Mouse (Mus musculus) lung, adult 2 months (tissue): ENCODE data around the gene Sod1. TPM values are rescaled to one million over a fixed set of nuclear protein-coding genes. Genes with fewer than 3 reads are reported as not detected.

ENCODE experiments used
- DNase-seq: peaks from one replicate; pipeline ENCODE4 v3.0.0; 2022
- H3K4me1 ChIP-seq: fragments of 200-500 bp; 2 replicates; pipeline ENCODE4 v1.6.1; 2011; ENCODE audit warnings: low read length; ENCODE audit not compliant: control insufficient read depth, insufficient read depth
- H3K4me3 ChIP-seq: fragments of 200-500 bp; replicated peaks from 2 replicates; pipeline ENCODE3; 2011; ENCODE audit warnings: low read depth, mild to moderate bottlenecking, control low read depth, low read length; ENCODE audit errors: extremely low read depth
- CTCF ChIP-seq: fragments of 200-500 bp; IDR thresholded peaks from 2 replicates; pipeline ENCODE4 v1.5.1; 2011; ENCODE audit warnings: mild to moderate bottlenecking, low read length, control low read depth; ENCODE audit not compliant: insufficient read depth
- POLR2A ChIP-seq: fragments of 200-500 bp; IDR thresholded peaks from 2 replicates; pipeline ENCODE4 v1.6.1; 2011; ENCODE audit warnings: low read depth, mild to moderate bottlenecking, control low read depth, low read length, borderline replicate concordance; ENCODE audit errors: extremely low read depth
- WGBS: fragments of 180-500 bp; shearing (Covaris S2); methylation state at CpG from one replicate; pipeline ENCODE4 v1.1.7; 2018; 5-methylcytosine and 5-hydroxymethylcytosine counted together
- polyA plus RNA-seq: library from polyadenylated mRNA; depleted of rRNA; stranded (reverse); fragments of >200 nt; gene quantifications from 2 replicates; pipeline ENCODE4 v1.2.3, GENCODE M21; 2012; rRNA removed

The Sod1 gene
- polyA plus RNA-seq, 1 experiment, result 549 TPM

DNA sequence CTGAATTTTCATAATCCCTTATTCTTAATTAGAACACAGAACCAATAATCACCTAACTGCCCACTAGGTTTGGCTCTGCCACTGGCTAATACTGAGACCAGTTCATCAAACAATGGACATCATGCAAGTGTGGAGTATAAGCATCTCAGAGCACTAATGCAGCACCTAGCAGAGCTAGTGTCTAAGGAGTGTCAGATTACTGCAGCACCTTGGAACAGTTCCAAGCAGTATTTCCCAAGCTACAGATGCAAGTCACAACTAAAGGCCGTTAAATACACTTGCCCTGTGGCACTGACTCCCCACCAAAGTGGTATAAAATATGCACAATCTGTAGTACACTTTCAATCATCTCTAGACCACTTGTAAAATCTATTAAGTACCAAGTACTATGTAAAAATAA, 46.0 kb downstream of the Sod1 start:
- DNase-seq, result no peak
- Histone ChIP-seq H3K4me1 (peaks cover 2% of the 10 kb centered on the region; the same call in 1 of the 2 replicates), H3K4me3 (no peak overlapping the region)
- WGBS, result 5% methylated on average over 1 of the region's 1 CpGs
- TF ChIP-seq CTCF, result no peak
- TF ChIP-seq POLR2A, result no peak

GRCm38 (mm10) chr16:90275521-90275920, 55.0 kb downstream of the Sod1 start:
- 43% methylated on average over 6 of the region's 6 CpGs for WGBS

More at GRCm38 (mm10) chr16:90275521-90275920, 55.0 kb downstream of the Sod1 start:
- DNase-seq, result no peak
- Histone ChIP-seq H3K4me3 (no peak overlapping the region), H3K4me1 (peaks cover 12% of the 10 kb centered on the region)
- TF ChIP-seq POLR2A, result no peak
- TF ChIP-seq CTCF, result no peak

Other genes starting within 250 kb of the Sod1 start
- gene Tiam1, start 77.0 kb upstream of the Sod1 start, polyA plus RNA-seq, result 7.1 and 14.6 TPM in 2 replicates
- 51.8 and 51.9 TPM in 2 replicates for gene Scaf4, start 63.7 kb downstream of the Sod1 start, polyA plus RNA-seq
- gene Hunk, start 165.3 kb downstream of the Sod1 start, polyA plus RNA-seq, result 4.3 and 5.3 TPM in 2 replicates